Mouse (Mus musculus): Measurements from ENCODE around the gene Tmem92. TPM values are rescaled to one million over a fixed set of nuclear protein-coding genes. Genes with fewer than 3 reads are reported as not detected.
A peak's percentile ranks its signal among the peaks of the same experiment; 100 is the strongest.

Tmem92 gene
- polyA plus RNA-seq, 1 experiment from 2014 or later = not detected

DNA sequence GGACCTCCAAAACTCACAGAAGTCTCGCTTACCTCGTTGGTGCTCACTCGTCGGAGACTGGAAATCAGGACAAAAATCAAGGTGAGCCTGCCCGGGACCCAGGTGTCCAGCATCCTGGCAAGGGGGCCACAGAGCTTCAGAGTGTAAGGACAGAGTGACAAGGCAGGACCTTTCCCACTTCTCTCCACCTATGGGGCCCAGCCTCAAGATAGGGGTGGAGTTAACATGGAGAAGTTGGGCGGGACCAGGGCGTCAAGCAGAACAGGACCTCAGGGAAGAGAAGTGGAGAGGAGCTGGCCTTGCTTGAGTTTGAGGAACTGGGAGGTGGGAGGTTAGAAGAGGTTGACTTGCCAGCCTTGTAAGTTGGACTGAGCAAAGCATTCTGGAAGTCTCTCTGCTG is 21.7 kb downstream of the Tmem92 start:
- Histone ChIP-seq H3K4me1 (peaks cover 5% of the 10 kb centered on the region), H3K9me3 (no peaks in the 10 kb centered on the region), H3K4me3 (no peak overlapping the region), H3K36me3 (no peaks in the 10 kb centered on the region), H3K27ac (no peak overlapping the region), H3K9ac (no peak overlapping the region), H3K4me2 (no peak overlapping the region), H3K27me3 (no peaks in the 10 kb centered on the region)
- WGBS = 64% methylated on average over 7 of the region's 7 CpGs
- ATAC-seq (ENCODE audit: insufficient number of reproducible peaks, low FRiP score, low TSS enrichment, low read depth) = no peak

DNA sequence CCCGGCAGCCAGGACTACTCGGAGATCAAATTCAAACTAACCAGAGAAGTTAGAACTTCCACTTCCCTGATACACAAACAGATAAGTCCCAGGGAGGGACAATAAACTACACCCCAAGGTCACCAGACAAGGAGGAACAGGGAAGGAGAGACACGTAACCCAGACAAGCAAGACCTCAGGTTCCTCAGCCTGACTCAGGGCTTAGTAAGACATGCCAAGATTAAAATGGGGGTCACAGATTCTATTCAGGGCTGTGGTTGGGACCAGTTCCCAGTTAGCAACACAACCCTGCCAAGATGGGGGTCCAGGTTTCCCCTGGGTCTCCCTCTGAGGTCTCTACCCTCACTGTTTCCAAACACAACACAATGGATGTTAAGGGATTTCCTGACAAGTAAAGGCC is 22.1 kb downstream of the Tmem92 start:
- Histone ChIP-seq H3K9me3 (no peaks in the 10 kb centered on the region), H3K36me3 (no peaks in the 10 kb centered on the region), H3K4me2 (no peak overlapping the region), H3K4me3 (no peak overlapping the region), H3K27me3 (no peaks in the 10 kb centered on the region), H3K9ac (no peak overlapping the region), H3K27ac (0 out of 2 replicates have a peak overlapping the region, but pooled peaks have one; percentile 17), H3K4me1 (peaks cover 5% of the 10 kb centered on the region)
- ATAC-seq (ENCODE audit: insufficient number of reproducible peaks, low FRiP score, low TSS enrichment, low read depth) = no peak; the same call in 1 of the 2 replicates
- WGBS = 60% methylated on average over 3 of the region's 3 CpGs

DNA sequence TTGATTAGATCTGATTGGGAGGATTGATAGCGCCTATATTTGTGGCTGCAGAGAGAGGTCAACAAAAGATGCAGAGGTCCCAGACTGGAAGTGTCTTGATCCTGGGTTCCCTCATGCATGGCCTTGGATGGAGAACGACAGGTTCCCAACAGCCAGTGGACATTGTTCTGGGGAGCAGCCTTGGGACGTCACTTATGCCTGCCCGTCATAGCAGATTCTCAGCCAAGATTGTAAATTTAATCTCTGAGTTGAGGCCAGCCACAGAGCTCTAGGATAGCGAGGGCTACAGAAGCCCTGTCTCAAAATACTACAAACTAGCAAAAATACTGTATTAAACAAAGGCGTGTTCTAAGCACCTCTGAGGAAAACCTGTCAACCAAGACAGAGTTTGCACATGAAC is 22.6 kb downstream of the Tmem92 start:
- Histone ChIP-seq H3K27me3 (no peaks in the 10 kb centered on the region), H3K27ac (0 out of 2 replicates have a peak overlapping the region, but pooled peaks have one; percentile 17), H3K36me3 (no peaks in the 10 kb centered on the region), H3K9me3 (no peaks in the 10 kb centered on the region), H3K9ac (no peak overlapping the region), H3K4me2 (no peak overlapping the region), H3K4me1 (peaks cover 5% of the 10 kb centered on the region), H3K4me3 (no peak overlapping the region)
- WGBS = 66% methylated on average over 6 of the region's 6 CpGs
- no peak for ATAC-seq (ENCODE audit: insufficient number of reproducible peaks, low FRiP score, low TSS enrichment, low read depth)

DNA sequence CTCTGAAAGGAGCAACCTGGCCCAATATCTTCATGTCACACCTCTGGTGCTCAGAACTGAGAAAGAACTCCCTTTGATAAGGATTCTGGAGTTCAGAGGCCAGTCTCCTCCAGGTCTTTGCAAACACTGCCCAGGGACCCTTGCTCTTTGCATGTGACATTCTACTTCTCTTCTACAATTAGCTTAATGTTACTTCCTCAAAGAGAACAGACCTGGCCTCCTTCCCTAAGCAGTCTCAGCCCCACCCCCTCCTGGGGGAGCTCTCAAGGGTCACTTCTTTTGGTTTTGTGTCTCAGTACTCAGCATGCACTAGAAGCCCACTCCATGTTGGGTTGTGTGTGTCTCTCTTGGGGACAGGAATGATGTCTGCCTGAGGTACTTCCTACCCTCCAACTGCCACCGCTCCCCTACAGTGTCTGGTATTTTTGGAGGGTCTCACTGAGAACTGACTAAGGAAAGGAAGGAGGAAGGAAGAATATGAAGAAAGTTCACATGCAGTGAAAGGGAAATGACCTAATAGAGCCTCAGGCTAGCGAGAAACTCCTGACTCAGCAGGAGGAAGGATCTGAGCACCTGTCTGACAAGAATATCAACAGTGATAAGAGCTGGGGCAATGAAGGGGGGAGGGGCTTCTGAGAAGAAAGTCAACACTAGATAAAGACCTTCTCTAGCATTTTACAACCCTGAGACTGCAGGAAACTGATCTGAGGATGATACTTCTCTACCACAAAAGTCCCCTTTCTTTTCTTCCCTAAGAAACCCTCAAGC is 29.4 kb downstream of the Tmem92 start:
- Histone ChIP-seq H3K4me1 (no peaks in the 10 kb centered on the region), H3K4me3 (no peak overlapping the region), H3K4me2 (no peak overlapping the region), H3K9me3 (no peaks in the 10 kb centered on the region), H3K27ac (no peak overlapping the region), H3K9ac (no peak overlapping the region), H3K27me3 (no peaks in the 10 kb centered on the region), H3K36me3 (no peaks in the 10 kb centered on the region)
- 47% methylated on average over 2 of the region's 2 CpGs for WGBS
- no peak for ATAC-seq (ENCODE audit: insufficient number of reproducible peaks, low FRiP score, low TSS enrichment, low read depth)

DNA sequence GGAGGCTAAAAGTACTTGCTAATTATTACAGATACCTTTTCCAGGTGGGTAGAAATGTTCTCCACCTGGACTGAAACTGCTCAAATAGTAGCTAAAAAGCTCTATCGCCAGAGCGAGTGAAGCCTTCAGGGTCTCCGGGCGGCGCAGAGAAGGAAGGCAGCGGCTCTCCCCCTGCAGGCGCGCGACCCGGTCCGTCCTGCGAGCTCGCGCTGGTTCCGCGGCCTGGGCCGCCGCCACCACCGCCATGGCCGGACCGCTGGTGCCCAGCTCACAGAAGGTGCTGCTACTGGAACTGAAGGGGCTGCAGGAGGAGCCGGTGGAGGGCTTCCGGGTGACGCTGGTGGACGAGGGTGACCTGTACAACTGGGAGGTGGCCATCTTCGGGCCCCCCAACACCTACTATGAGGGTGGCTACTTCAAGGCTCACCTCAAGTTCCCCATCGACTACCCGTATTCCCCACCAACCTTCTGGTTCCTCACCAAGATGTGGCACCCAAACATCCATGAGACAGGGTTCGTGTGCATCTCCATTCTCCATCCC is 40.7 kb downstream of the Tmem92 start, which contains the start of gene Cdc34b:
Cdc34b (plus strand) TSS at position 51 of the 541 bp plus-strand sequence.
- Histone ChIP-seq H3K4me3 (no peak within 1 kb of the TSS), H3K9ac (no peak within 1 kb of the TSS), H3K4me1 (no peaks in the 10 kb centered on the region), H3K36me3 (no peaks in the 10 kb centered on the region), H3K4me2 (no peak within 1 kb of the TSS), H3K9me3 (no peaks in the 10 kb centered on the region), H3K27me3 (0 out of 2 replicates have a peak, but pooled peaks cover 2% of the 10 kb centered on the region), H3K27ac (no peak within 1 kb of the TSS)
- ATAC-seq (ENCODE audit: insufficient number of reproducible peaks, low FRiP score, low TSS enrichment, low read depth) = no peak
- 76% methylated on average over 29 of the region's 29 CpGs for WGBS

DNA sequence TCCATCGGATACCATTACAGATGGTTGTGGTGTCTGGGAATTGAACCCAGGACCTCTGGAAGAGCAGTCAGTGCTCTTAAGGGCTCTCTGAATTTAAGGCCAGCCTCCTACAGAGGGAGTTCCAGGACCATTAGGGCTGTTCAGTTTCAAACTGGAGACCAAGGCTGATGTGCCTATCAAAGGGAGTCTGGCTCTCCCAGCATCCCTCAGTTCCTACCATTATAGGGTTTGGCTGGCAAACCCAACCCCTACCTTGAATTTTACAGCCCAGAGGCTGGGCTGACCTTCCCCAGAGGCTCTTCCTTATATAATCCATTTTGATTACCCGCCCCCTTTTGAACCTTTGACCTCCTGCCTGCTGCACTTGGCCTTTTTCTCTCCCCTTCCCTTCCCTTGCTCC is 46.8 kb downstream of the Tmem92 start:
- H3K4me1 ChIP-seq = no peaks in the 10 kb centered on the region
- 79% methylated on average over 2 of the region's 2 CpGs for WGBS
- no peaks in the 10 kb centered on the region for H3K9me3 ChIP-seq
- ATAC-seq (ENCODE audit: insufficient number of reproducible peaks, low FRiP score, low TSS enrichment, low read depth) = no peak
- no peak overlapping the region for H3K4me2 ChIP-seq
- no peaks in the 10 kb centered on the region for H3K36me3 ChIP-seq
- H3K27ac ChIP-seq = no peak overlapping the region
- no peaks in the 10 kb centered on the region for H3K27me3 ChIP-seq
- H3K9ac ChIP-seq = no peak overlapping the region
- H3K4me3 ChIP-seq = no peak overlapping the region

DNA sequence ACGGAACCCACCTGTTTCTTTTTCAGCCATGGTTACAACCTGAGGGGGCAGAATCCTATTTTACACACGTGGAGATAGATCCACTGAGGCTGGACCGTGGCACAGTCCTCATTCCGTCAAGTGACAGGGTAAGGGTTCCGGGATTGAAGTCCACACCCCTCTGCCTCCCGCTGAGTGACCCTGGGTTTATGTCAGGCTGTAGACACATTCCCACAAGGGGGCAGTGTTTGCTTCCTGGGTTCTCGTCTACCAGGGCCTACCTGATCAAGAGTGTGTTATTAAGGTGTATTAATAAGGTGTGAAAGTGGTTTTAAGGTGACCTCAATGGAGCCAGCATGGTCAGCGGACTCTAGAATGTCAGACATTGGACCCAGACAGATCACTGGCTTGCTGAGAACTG is 49.7 kb downstream of the Tmem92 start:
- Histone ChIP-seq H3K9ac (no peak overlapping the region), H3K36me3 (no peaks in the 10 kb centered on the region), H3K4me2 (no peak overlapping the region), H3K9me3 (no peaks in the 10 kb centered on the region), H3K4me3 (no peak overlapping the region), H3K27ac (no peak overlapping the region), H3K27me3 (no peaks in the 10 kb centered on the region), H3K4me1 (no peaks in the 10 kb centered on the region)
- no peak for ATAC-seq (ENCODE audit: insufficient number of reproducible peaks, low FRiP score, low TSS enrichment, low read depth)
- WGBS = 39% methylated on average over 8 of the region's 8 CpGs

DNA sequence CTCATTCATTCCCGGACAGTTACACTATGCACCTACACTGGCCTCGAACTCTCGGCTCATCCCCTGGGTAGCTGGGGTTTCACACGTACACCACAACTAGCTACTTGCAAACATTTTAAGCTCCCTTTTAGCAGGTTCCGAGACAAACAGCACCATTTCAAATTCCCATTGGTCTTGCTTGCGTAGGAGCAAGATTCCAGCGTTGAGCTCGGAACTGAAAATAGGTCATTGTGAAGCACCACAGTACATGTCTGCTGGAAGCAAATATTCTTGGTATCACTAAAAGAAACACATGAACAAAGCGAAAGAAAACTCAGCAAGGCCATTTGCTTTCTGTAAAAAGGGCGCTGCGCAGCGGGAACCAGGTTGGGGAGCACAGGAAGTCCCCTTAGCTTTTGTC is 51.3 kb downstream of the Tmem92 start:
- Histone ChIP-seq H3K4me1 (no peaks in the 10 kb centered on the region), H3K36me3 (no peaks in the 10 kb centered on the region), H3K9ac (no peak overlapping the region), H3K4me3 (no peak overlapping the region), H3K27me3 (no peaks in the 10 kb centered on the region), H3K9me3 (no peaks in the 10 kb centered on the region), H3K27ac (no peak overlapping the region), H3K4me2 (no peak overlapping the region)
- WGBS = 85% methylated on average over 12 of the region's 12 CpGs
- ATAC-seq (ENCODE audit: insufficient number of reproducible peaks, low FRiP score, low TSS enrichment, low read depth) = no peak

DNA sequence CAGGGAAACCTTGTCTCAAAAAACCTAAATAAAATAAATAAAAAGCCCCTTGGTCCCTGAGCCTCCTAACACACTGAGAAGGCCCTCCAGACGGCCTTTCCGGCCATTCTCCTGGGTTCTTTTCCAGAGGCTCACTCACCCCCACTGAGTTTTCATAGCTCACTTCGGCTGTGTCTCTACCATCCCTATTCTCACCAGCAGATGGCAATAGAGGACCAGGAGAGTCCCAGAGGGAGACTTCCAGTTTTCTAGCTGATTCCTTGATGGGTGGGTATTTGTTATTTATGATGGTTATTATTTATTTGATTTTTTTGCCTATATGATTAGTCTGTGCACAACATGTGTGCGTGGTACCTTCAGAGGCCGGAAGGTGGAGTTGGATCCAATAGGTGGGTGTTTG is 52.2 kb downstream of the Tmem92 start:
- H3K4me3 ChIP-seq = no peak overlapping the region
- no peaks in the 10 kb centered on the region for H3K4me1 ChIP-seq
- H3K36me3 ChIP-seq = no peaks in the 10 kb centered on the region
- WGBS = 31% methylated on average over 5 of the region's 5 CpGs
- H3K4me2 ChIP-seq = no peak overlapping the region
- no peaks in the 10 kb centered on the region for H3K9me3 ChIP-seq
- no peak for ATAC-seq (ENCODE audit: insufficient number of reproducible peaks, low FRiP score, low TSS enrichment, low read depth)
- no peak overlapping the region for H3K9ac ChIP-seq
- H3K27me3 ChIP-seq = no peaks in the 10 kb centered on the region
- H3K27ac ChIP-seq = no peak overlapping the region

DNA sequence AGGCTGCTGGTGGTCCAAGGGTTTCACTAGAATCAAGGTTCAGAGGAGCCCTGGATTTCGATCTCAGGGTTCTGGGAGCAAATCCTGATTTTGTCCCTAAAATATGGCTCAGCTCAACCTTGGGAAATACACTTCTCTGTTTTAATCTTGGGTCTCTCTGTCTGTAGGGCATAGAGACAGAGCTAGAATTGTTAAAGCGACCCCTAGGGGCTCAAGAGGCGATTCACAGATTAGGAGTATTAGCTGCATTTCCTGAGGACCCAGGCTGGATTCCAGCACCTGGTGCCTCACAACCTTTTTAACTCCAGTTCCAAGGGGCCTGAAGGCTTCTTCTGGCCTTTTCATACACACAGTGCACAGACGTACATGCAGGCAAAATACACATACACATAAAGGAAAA is 52.9 kb downstream of the Tmem92 start:
- ATAC-seq (ENCODE audit: insufficient number of reproducible peaks, low FRiP score, low TSS enrichment, low read depth) = no peak
- no peak overlapping the region for H3K4me3 ChIP-seq
- H3K27ac ChIP-seq = no peak overlapping the region
- H3K4me2 ChIP-seq = no peak overlapping the region
- no peaks in the 10 kb centered on the region for H3K36me3 ChIP-seq
- H3K9ac ChIP-seq = no peak overlapping the region
- H3K27me3 ChIP-seq = no peaks in the 10 kb centered on the region
- WGBS = 34% methylated on average over 4 of the region's 4 CpGs
- H3K4me1 ChIP-seq = no peaks in the 10 kb centered on the region
- no peaks in the 10 kb centered on the region for H3K9me3 ChIP-seq

DNA sequence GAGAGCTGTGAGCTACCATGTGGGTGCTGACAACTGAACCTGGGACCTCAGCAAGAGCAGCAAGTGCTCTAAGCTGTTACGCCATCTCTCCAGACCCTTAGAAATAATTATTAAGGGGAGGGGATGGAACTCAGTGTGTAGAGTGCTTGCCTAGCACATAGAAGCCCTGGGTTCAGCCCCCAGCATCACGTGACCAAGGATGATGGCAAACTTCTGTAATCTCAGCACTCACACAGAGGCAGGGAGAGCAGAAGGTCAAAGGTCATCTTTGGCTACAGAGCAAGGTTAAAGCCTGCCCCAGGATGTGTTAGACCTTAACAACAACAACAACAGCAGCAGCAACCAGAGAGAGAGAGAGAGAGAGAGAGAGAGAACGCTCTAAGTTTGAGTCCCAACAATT is 54.0 kb downstream of the Tmem92 start:
- Histone ChIP-seq H3K27me3 (no peaks in the 10 kb centered on the region), H3K9ac (no peak overlapping the region), H3K9me3 (no peaks in the 10 kb centered on the region), H3K4me1 (no peaks in the 10 kb centered on the region), H3K36me3 (no peaks in the 10 kb centered on the region), H3K4me2 (no peak overlapping the region), H3K4me3 (no peak overlapping the region), H3K27ac (no peak overlapping the region)
- 76% methylated on average over 3 of the region's 3 CpGs for WGBS
- ATAC-seq (ENCODE audit: insufficient number of reproducible peaks, low FRiP score, low TSS enrichment, low read depth) = no peak

DNA sequence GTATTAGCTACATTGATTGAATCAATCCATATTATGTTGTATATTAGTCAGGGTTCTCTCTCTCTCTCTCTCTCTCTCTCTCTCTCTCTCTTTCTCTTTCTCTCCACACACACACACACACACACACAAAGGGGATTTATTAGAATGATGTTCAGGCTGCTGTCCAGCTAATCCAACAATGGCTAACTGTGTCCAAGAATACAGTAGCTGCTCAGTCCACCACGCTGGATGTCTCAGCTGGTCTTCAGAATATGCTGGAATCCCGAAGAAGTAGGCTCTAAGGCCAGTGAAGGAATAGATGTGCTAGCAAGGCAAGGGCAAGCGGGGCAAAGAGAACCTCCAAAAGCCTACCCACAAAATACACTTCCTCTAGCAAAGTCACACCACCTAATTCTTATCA is 55.2 kb downstream of the Tmem92 start:
- no peak overlapping the region for H3K4me2 ChIP-seq
- no peak for ATAC-seq (ENCODE audit: insufficient number of reproducible peaks, low FRiP score, low TSS enrichment, low read depth)
- no peaks in the 10 kb centered on the region for H3K9me3 ChIP-seq
- no peaks in the 10 kb centered on the region for H3K36me3 ChIP-seq
- no peaks in the 10 kb centered on the region for H3K4me1 ChIP-seq
- H3K27me3 ChIP-seq = no peaks in the 10 kb centered on the region
- H3K9ac ChIP-seq = no peak overlapping the region
- no peak overlapping the region for H3K27ac ChIP-seq
- no peak overlapping the region for H3K4me3 ChIP-seq
- 85% methylated on average over 3 of the region's 3 CpGs for WGBS

Measured in limb, embryonic 15.5 days (tissue).